Mouse (Mus musculus): ENCODE measurements around the gene RPS10-NUDT3. TPM values are rescaled to one million over a fixed set of nuclear protein-coding genes. Genes with fewer than 3 reads are reported as not detected.

The RPS10-NUDT3 gene
- polyA plus RNA-seq, 1 experiment: not detected

- no peak overlapping the region for H3K4me3 ChIP-seq (ENCODE audit: extremely low read depth, insufficient read depth, insufficient read length)
Measured at GRCm38 (mm10) chr17:27653253-27653959, 18.4 kb upstream of the RPS10-NUDT3 start.

DNA sequence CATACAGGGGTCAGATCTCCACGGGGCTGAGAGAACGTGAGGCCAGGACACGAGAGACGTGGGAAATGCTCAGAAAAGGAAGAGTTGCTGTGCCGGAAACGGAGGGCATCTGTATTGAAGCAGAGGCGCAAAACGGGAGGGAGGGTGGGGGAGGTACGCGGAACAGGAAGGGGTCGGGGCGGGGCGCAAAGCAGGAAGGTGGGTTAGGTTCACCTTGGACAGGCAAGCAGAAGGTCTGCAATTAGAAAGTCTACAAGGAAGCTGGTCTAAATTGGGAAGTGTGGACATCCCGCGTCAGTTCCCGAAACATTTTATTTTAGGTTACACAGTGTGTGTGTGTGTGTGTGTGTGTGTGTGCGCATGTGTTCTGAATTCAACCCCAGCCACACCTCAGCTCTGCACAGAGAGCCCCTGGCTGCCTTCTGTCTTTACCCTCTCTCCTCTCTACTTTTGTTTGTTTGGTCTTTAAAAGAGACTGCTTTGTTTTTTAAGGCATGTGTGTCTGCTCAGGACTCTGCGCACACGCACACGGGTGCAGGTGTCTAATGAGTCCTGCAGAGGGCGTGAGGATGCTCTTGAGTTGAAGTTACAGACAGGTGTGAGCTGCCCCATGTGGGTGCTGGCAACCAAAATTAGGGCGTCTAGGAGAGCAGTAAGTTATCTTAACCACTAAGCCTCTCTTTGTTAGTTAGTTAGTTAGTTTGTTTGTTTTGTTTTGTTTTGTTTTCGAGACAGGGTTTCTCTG is 17.2 kb upstream of the RPS10-NUDT3 start:
- DNase-seq (ENCODE audit: low read depth in 1 of 2, low spot score in 2 of 2): no peak
- H3K27me3 ChIP-seq (ENCODE audit: control insufficient read depth, insufficient read depth, low read length): no peaks in the 10 kb centered on the region; the same call in 1 of the 2 replicates
- H3K4me3 ChIP-seq (ENCODE audit: extremely low read depth, insufficient read depth, insufficient read length): no peak overlapping the region; the same call in 1 of the 2 replicates
- H3K36me3 ChIP-seq (ENCODE audit: control insufficient read depth, insufficient read depth, low read length): no peaks in the 10 kb centered on the region
- 38% methylated on average over 23 of the region's 23 CpGs for WGBS
- peaks cover 6% of the 10 kb centered on the region; the same call in 1 of the 2 replicates for H3K4me1 ChIP-seq (ENCODE audit: control insufficient read depth, insufficient read depth, insufficient read length)
- peak overlapping the region; percentile 80 for H3K27ac ChIP-seq (ENCODE audit: insufficient read depth, low read length)
- TF ChIP-seq POLR2A (IDR thresholded peaks at IDR 0.05; ENCODE audit: low read depth, low read length) (no peak), CTCF (IDR thresholded peaks at IDR 0.05; ENCODE audit: extremely low read depth, insufficient read depth, insufficient read length, insufficient replicate concordance) (no peak)

More at GRCm38 (mm10) chr17:27653253-27653959, 18.4 kb upstream of the RPS10-NUDT3 start:
- Histone ChIP-seq H3K4me1 (ENCODE audit: control insufficient read depth, insufficient read depth, insufficient read length) (peaks cover 6% of the 10 kb centered on the region; the same call in 1 of the 2 replicates), H3K27ac (ENCODE audit: insufficient read depth, low read length) (no peak overlapping the region), H3K36me3 (ENCODE audit: control insufficient read depth, insufficient read depth, low read length) (no peaks in the 10 kb centered on the region), H3K27me3 (ENCODE audit: control insufficient read depth, insufficient read depth, low read length) (no peaks in the 10 kb centered on the region; the same call in 1 of the 2 replicates)
- whole genome bisulfite sequencing: 77% methylated on average over 10 of the region's 10 CpGs
- TF ChIP-seq POLR2A (IDR thresholded peaks at IDR 0.05; ENCODE audit: low read depth, low read length): no peak
- TF ChIP-seq CTCF (IDR thresholded peaks at IDR 0.05; ENCODE audit: extremely low read depth, insufficient read depth, insufficient read length, insufficient replicate concordance): no peak
- DNase-seq (ENCODE audit: low read depth in 1 of 2, low spot score in 2 of 2): no peak

- H3K4me1 ChIP-seq (ENCODE audit: control insufficient read depth, insufficient read depth, insufficient read length): peaks cover 3% of the 10 kb centered on the region; the same call in 1 of the 2 replicates
- WGBS: 84% methylated on average over 13 of the region's 13 CpGs
- no peak for DNase-seq (ENCODE audit: low read depth in 1 of 2, low spot score in 2 of 2)
- TF ChIP-seq CTCF (IDR thresholded peaks at IDR 0.05; ENCODE audit: extremely low read depth, insufficient read depth, insufficient read length, insufficient replicate concordance): no peak
- TF ChIP-seq POLR2A (IDR thresholded peaks at IDR 0.05; ENCODE audit: low read depth, low read length): no peak
- H3K36me3 ChIP-seq (ENCODE audit: control insufficient read depth, insufficient read depth, low read length): no peaks in the 10 kb centered on the region
- no peak overlapping the region for H3K4me3 ChIP-seq (ENCODE audit: extremely low read depth, insufficient read depth, insufficient read length)
- no peaks in the 10 kb centered on the region for H3K27me3 ChIP-seq (ENCODE audit: control insufficient read depth, insufficient read depth, low read length)
- no peak overlapping the region for H3K27ac ChIP-seq (ENCODE audit: insufficient read depth, low read length)
Measured at GRCm38 (mm10) chr17:27650586-27650985, 15.6 kb upstream of the RPS10-NUDT3 start.

- peak; percentile 92 for TF ChIP-seq CTCF (IDR thresholded peaks at IDR 0.05; ENCODE audit: extremely low read depth, insufficient read depth, insufficient read length, insufficient replicate concordance)
- no peak for TF ChIP-seq POLR2A (IDR thresholded peaks at IDR 0.05; ENCODE audit: low read depth, low read length)
- no peak overlapping the region for H3K27ac ChIP-seq (ENCODE audit: insufficient read depth, low read length)
- H3K36me3 ChIP-seq (ENCODE audit: control insufficient read depth, insufficient read depth, low read length): no peaks in the 10 kb centered on the region
- WGBS: 8% methylated on average over 12 of the region's 12 CpGs
- no peak overlapping the region for H3K4me3 ChIP-seq (ENCODE audit: extremely low read depth, insufficient read depth, insufficient read length)
- peak; percentile 60 to 70 for DNase-seq (ENCODE audit: low read depth in 1 of 2, low spot score in 2 of 2)
- H3K27me3 ChIP-seq (ENCODE audit: control insufficient read depth, insufficient read depth, low read length): no peaks in the 10 kb centered on the region
- peaks cover 3% of the 10 kb centered on the region; the same call in 1 of the 2 replicates for H3K4me1 ChIP-seq (ENCODE audit: control insufficient read depth, insufficient read depth, insufficient read length)
Measured at GRCm38 (mm10) chr17:27650160-27650559, 15.1 kb upstream of the RPS10-NUDT3 start.

GRCm38 (mm10) chr17:27645807-27646206 is 10.8 kb upstream of the RPS10-NUDT3 start:
- 82% methylated on average over 7 of the region's 7 CpGs for WGBS
- Histone ChIP-seq H3K27me3 (ENCODE audit: control insufficient read depth, insufficient read depth, low read length) (no peaks in the 10 kb centered on the region), H3K27ac (ENCODE audit: insufficient read depth, low read length) (no peak overlapping the region), H3K36me3 (ENCODE audit: control insufficient read depth, insufficient read depth, low read length) (no peaks in the 10 kb centered on the region), H3K4me3 (ENCODE audit: extremely low read depth, insufficient read depth, insufficient read length) (no peak overlapping the region), H3K4me1 (ENCODE audit: control insufficient read depth, insufficient read depth, insufficient read length) (no peaks in the 10 kb centered on the region; the same call in 1 of the 2 replicates)
- DNase-seq (ENCODE audit: low read depth in 1 of 2, low spot score in 2 of 2): no peak
- TF ChIP-seq POLR2A (IDR thresholded peaks at IDR 0.05; ENCODE audit: low read depth, low read length) (no peak), CTCF (IDR thresholded peaks at IDR 0.05; ENCODE audit: extremely low read depth, insufficient read depth, insufficient read length, insufficient replicate concordance) (no peak)

DNA sequence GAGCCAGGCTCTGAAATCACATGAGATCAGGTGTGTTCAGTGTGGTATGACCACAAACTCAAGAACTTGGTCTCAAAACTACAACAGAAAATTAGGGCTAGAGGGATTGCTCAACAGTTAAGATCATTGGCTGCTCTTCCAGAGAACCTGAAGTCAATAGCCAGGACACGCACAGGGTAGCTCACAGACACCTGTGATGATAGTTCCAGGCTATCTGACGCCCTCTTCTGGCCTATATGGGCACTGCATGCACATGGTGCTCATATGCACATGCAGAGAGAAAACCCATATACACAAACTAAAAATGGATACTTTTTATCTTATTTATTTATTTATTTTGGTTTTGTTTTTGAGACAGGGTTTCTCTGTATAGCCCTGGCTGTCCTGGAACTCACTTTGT is 9.6 kb upstream of the RPS10-NUDT3 start:
- WGBS: 52% methylated on average over 2 of the region's 2 CpGs
- no peaks in the 10 kb centered on the region for H3K27me3 ChIP-seq (ENCODE audit: control insufficient read depth, insufficient read depth, low read length)
- no peak overlapping the region for H3K27ac ChIP-seq (ENCODE audit: insufficient read depth, low read length)
- H3K36me3 ChIP-seq (ENCODE audit: control insufficient read depth, insufficient read depth, low read length): no peaks in the 10 kb centered on the region
- H3K4me1 ChIP-seq (ENCODE audit: control insufficient read depth, insufficient read depth, insufficient read length): no peaks in the 10 kb centered on the region
- H3K4me3 ChIP-seq (ENCODE audit: extremely low read depth, insufficient read depth, insufficient read length): no peak overlapping the region
- no peak for DNase-seq (ENCODE audit: low read depth in 1 of 2, low spot score in 2 of 2)
- TF ChIP-seq CTCF (IDR thresholded peaks at IDR 0.05; ENCODE audit: extremely low read depth, insufficient read depth, insufficient read length, insufficient replicate concordance) (no peak), POLR2A (IDR thresholded peaks at IDR 0.05; ENCODE audit: low read depth, low read length) (no peak)

Data from spleen, adult 2 months (tissue).